Mouse (Mus musculus) intestine, postnatal 0 days (tissue): ENCODE measurements around the gene Acadm. TPM values are rescaled to one million over a fixed set of nuclear protein-coding genes. Genes with fewer than 3 reads are reported as not detected.

ENCODE experiments used
- ATAC-seq: fragments of 200-750 bp; cut with Nextera tagmentation; 2 replicates; pipeline ENCODE4 v1.8.0; 2017; ENCODE audit warnings: mild to moderate bottlenecking, moderate TSS enrichment, moderate library complexity
- H3K27ac ChIP-seq: fragments of 300-500 bp; sonication (generic); 2 replicates; pipeline ENCODE4 v1.5.1; 2014; ENCODE audit warnings: mild to moderate bottlenecking, low read depth, low read length, moderate library complexity
- H3K27me3 ChIP-seq: fragments of 300-500 bp; sonication (generic); replicated peaks from 2 replicates; pipeline ENCODE4 v1.6.1; 2014; ENCODE audit warnings: low read length, mixed read lengths; ENCODE audit not compliant: control insufficient read depth, insufficient read depth
- H3K36me3 ChIP-seq: fragments of 300-500 bp; sonication (generic); 2 replicates; pipeline ENCODE4 v1.6.1; 2014; ENCODE audit warnings: mild to moderate bottlenecking, moderate library complexity; ENCODE audit not compliant: control insufficient read depth, insufficient read depth
- H3K4me1 ChIP-seq: fragments of 300-500 bp; sonication (generic); replicated peaks from 2 replicates; pipeline ENCODE4 v1.6.1; 2014; ENCODE audit warnings: antibody characterized with exemption, low read length, mixed read lengths; ENCODE audit not compliant: control insufficient read depth, insufficient read depth
- H3K4me2 ChIP-seq: fragments of 300-500 bp; sonication (generic); replicated peaks from 2 replicates; pipeline ENCODE4 v1.6.1; 2014; ENCODE audit warnings: low read depth, mild to moderate bottlenecking, moderate library complexity
- H3K4me3 ChIP-seq: fragments of 300-500 bp; sonication (generic); 2 replicates; pipeline ENCODE4 v1.5.1; 2014; ENCODE audit warnings: low read depth, low read length
- H3K9ac ChIP-seq: fragments of 300-500 bp; sonication (generic); 2 replicates; pipeline ENCODE4 v1.6.1; 2014; ENCODE audit warnings: mild to moderate bottlenecking, low read depth, low read length
- H3K9me3 ChIP-seq: fragments of 300-500 bp; sonication (generic); 2 replicates; pipeline ENCODE4 v1.6.1; 2016; ENCODE audit warnings: mixed run types; ENCODE audit not compliant: control insufficient read depth
- CTCF ChIP-seq: sonication (generic); IDR thresholded peaks from 2 replicates; pipeline ENCODE4 v1.5.1; 2016; ENCODE audit warnings: low read depth, mild to moderate bottlenecking, control low read depth, antibody characterized with exemption, moderate library complexity
- WGBS: fragments of 180-500 bp; shearing (Covaris S2); extraction: QIAGEN DNeasy Blood & Tissue Kit; methylation state at CpG from one replicate; pipeline ENCODE4 v1.1.7; 2014; 5-methylcytosine and 5-hydroxymethylcytosine counted together
- polyA plus RNA-seq: library from polyadenylated mRNA; unstranded; fragments of >200 nt; fragmentation: Nextera tagmentation; extraction: Ambion mirVana; gene quantifications from 2 replicates; pipeline ENCODE4 v1.2.1, GENCODE M21; 2015

Gene Acadm
- polyA plus RNA-seq, 1 experiment from 2014 or later: 148 TPM

GRCm38 (mm10) chr3:153901904-153902303 is 42.5 kb downstream of the Acadm start:
- Histone ChIP-seq H3K4me2 (no peak overlapping the region), H3K9ac (no peak overlapping the region), H3K9me3 (no peaks in the 10 kb centered on the region), H3K27me3 (no peaks in the 10 kb centered on the region), H3K27ac (no peak overlapping the region), H3K36me3 (peaks cover 30% of the 10 kb centered on the region), H3K4me1 (no peaks in the 10 kb centered on the region), H3K4me3 (no peak overlapping the region)
- WGBS: 62% methylated on average over 1 of the region's 1 CpGs
- ATAC-seq: no peak; the same call in 1 of the 2 replicates
- no peak for TF ChIP-seq CTCF

DNA sequence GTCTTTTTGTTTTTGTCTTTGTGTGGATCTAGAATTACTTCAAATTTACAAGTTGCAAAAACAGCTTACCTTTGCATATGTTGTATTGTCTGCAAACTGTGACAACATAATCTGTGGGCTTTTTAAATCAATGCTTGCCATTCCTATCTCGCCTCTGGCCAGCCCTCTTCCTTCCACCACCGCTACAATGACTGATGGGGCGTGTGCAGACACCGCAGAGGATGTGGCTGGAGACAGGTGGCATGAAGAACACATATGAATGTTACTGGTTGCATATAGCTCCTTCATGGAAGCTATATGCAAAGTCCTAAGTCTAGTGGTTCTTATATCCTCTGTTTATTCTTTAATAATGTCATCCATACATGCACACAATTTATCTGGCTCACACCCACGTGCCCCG is 47.2 kb downstream of the Acadm start:
- Histone ChIP-seq H3K27ac (no peak overlapping the region), H3K4me3 (no peak overlapping the region), H3K4me1 (no peaks in the 10 kb centered on the region), H3K27me3 (no peaks in the 10 kb centered on the region), H3K4me2 (no peak overlapping the region), H3K36me3 (no peaks in the 10 kb centered on the region), H3K9me3 (no peaks in the 10 kb centered on the region), H3K9ac (no peak overlapping the region)
- no peak for ATAC-seq
- no peak for TF ChIP-seq CTCF
- WGBS: 49% methylated on average over 6 of the region's 6 CpGs

GRCm38 (mm10) chr3:153895454-153895853 is 49.0 kb downstream of the Acadm start:
- Histone ChIP-seq H3K9me3 (no peaks in the 10 kb centered on the region), H3K4me1 (no peaks in the 10 kb centered on the region), H3K27me3 (no peaks in the 10 kb centered on the region), H3K4me2 (no peak overlapping the region), H3K27ac (no peak overlapping the region), H3K4me3 (no peak overlapping the region), H3K36me3 (no peaks in the 10 kb centered on the region), H3K9ac (no peak overlapping the region)
- 84% methylated on average over 3 of the region's 3 CpGs for WGBS
- TF ChIP-seq CTCF: no peak
- no peak for ATAC-seq

DNA sequence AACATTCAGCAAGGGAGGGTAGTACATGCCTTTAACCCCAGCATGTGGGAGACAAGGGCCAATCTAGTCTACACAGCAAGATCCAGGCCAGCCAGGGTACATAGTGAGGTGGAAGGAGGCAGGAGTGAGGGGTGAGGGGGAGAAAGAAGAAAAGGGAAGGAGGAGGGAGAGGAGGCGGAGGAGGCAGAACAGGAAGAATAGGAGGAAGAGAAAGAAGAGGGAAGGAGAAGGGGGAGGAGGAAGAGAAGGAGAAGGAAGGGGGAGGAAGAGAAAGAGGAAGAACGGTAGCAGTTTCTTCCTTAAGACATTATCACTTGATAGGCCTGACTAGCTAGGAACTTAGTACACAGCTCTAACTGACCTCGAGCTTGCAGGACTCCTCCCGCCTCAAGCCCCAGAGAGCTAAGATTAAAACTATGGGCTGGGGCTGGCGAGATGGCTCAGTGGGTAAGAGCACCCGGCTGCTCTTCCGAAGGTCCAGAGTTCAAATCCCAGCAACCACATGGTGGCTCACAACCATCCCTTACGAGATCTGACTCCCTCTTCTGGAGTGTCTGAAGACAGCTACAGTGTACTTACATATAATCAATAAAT is 55.1 kb downstream of the Acadm start:
- Histone ChIP-seq H3K4me2 (no peak overlapping the region), H3K9ac (no peak overlapping the region), H3K4me1 (no peaks in the 10 kb centered on the region), H3K27me3 (no peaks in the 10 kb centered on the region), H3K36me3 (no peaks in the 10 kb centered on the region), H3K27ac (no peak overlapping the region), H3K9me3 (no peaks in the 10 kb centered on the region), H3K4me3 (no peak overlapping the region)
- ATAC-seq: no peak
- TF ChIP-seq CTCF: no peak
- 78% methylated on average over 7 of the region's 8 CpGs for WGBS

- H3K36me3 ChIP-seq: no peaks in the 10 kb centered on the region
- H3K4me3 ChIP-seq: no peak overlapping the region
- WGBS: 58% methylated on average over 6 of the region's 6 CpGs
- no peaks in the 10 kb centered on the region for H3K4me1 ChIP-seq
- no peak overlapping the region for H3K27ac ChIP-seq
- TF ChIP-seq CTCF: no peak
- no peaks in the 10 kb centered on the region for H3K27me3 ChIP-seq
- no peak overlapping the region for H3K9ac ChIP-seq
- no peak for ATAC-seq
- H3K4me2 ChIP-seq: no peak overlapping the region
- no peaks in the 10 kb centered on the region for H3K9me3 ChIP-seq
These were observed 56.3 kb downstream of the Acadm start for GRCm38 (mm10) chr3:153888141-153888540.

GRCm38 (mm10) chr3:153886296-153886695 is 58.1 kb downstream of the Acadm start:
- Histone ChIP-seq H3K4me2 (no peak overlapping the region), H3K4me3 (no peak overlapping the region), H3K27me3 (no peaks in the 10 kb centered on the region), H3K27ac (no peak overlapping the region), H3K4me1 (no peaks in the 10 kb centered on the region), H3K36me3 (no peaks in the 10 kb centered on the region), H3K9ac (no peak overlapping the region), H3K9me3 (no peaks in the 10 kb centered on the region)
- peak; percentile 21; the same call in 1 of the 2 replicates for TF ChIP-seq CTCF
- ATAC-seq: no peak

Other genes starting within 250 kb of the Acadm start
- 7.9 and 8.5 TPM in 2 replicates for gene St6galnac3, start 219.5 kb downstream of the Acadm start, polyA plus RNA-seq
- gene Asb17, start 100.4 kb downstream of the Acadm start, polyA plus RNA-seq: not detected in 2 replicates
- gene Msh4, start 38.5 kb downstream of the Acadm start, polyA plus RNA-seq: 0.04 and 0.05 TPM in 2 replicates
- 36.3 and 36.7 TPM in 2 replicates for gene Rabggtb, start 31.6 kb downstream of the Acadm start, polyA plus RNA-seq
- 0.43 and 0.51 TPM in 2 replicates for gene Slc44a5, start 28.8 kb upstream of the Acadm start, polyA plus RNA-seq